Mouse (Mus musculus): ENCODE results near the gene Pmepa1. TPM values are rescaled to one million over a fixed set of nuclear protein-coding genes. Genes with fewer than 3 reads are reported as not detected.

The Pmepa1 gene
- polyA plus RNA-seq, 1 experiment from 2014 or later = 4.3 TPM

- Histone ChIP-seq H3K4me2 (replicated peaks; ENCODE audit: low read depth, low read length) (no peak overlapping the region), H3K4me3 (ENCODE audit: low read length) (no peak overlapping the region), H3K4me1 (ENCODE audit: insufficient read depth, low read length) (peaks cover 57% of the 10 kb centered on the region), H3K27ac (ENCODE audit: low read length) (peak overlapping the region; percentile 11), H3K9me3 (ENCODE audit: low read length) (no peaks in the 10 kb centered on the region), H3K36me3 (ENCODE audit: insufficient read depth, low read length) (peaks cover 7% of the 10 kb centered on the region), H3K27me3 (ENCODE audit: insufficient read depth, low read length) (no peaks in the 10 kb centered on the region), H3K9ac (replicated peaks; ENCODE audit: low read length) (no peak overlapping the region)
- peak; percentile 37 for ATAC-seq (ENCODE audit: low FRiP score, low TSS enrichment)
- 47% methylated on average over 8 of the region's 8 CpGs for WGBS
These were observed 40.6 kb downstream of the Pmepa1 start for GRCm38 (mm10) chr2:173235435-173236332.

- WGBS = 87% methylated on average over 8 of the region's 8 CpGs
- no peak overlapping the region for H3K4me3 ChIP-seq (ENCODE audit: low read length)
- H3K36me3 ChIP-seq (ENCODE audit: insufficient read depth, low read length) = peaks cover 11% of the 10 kb centered on the region
- no peak overlapping the region for H3K9ac ChIP-seq (replicated peaks; ENCODE audit: low read length)
- no peaks in the 10 kb centered on the region for H3K27me3 ChIP-seq (ENCODE audit: insufficient read depth, low read length)
- ATAC-seq (ENCODE audit: low FRiP score, low TSS enrichment) = no peak
- H3K4me1 ChIP-seq (ENCODE audit: insufficient read depth, low read length) = peaks cover 48% of the 10 kb centered on the region
- no peak overlapping the region for H3K27ac ChIP-seq (ENCODE audit: low read length)
- no peaks in the 10 kb centered on the region for H3K9me3 ChIP-seq (ENCODE audit: low read length)
- no peak overlapping the region for H3K4me2 ChIP-seq (replicated peaks; ENCODE audit: low read depth, low read length)
These were observed 43.6 kb downstream of the Pmepa1 start for GRCm38 (mm10) chr2:173232766-173233099.

GRCm38 (mm10) chr2:173232065-173232765 is 44.1 kb downstream of the Pmepa1 start:
- no peak overlapping the region for H3K27ac ChIP-seq (ENCODE audit: low read length)
- no peak for ATAC-seq (ENCODE audit: low FRiP score, low TSS enrichment)
- 74% methylated on average over 22 of the region's 22 CpGs for whole genome bisulfite sequencing
- peaks cover 43% of the 10 kb centered on the region for H3K4me1 ChIP-seq (ENCODE audit: insufficient read depth, low read length)
- H3K9me3 ChIP-seq (ENCODE audit: low read length) = no peaks in the 10 kb centered on the region
- H3K9ac ChIP-seq (replicated peaks; ENCODE audit: low read length) = no peak overlapping the region
- H3K36me3 ChIP-seq (ENCODE audit: insufficient read depth, low read length) = peaks cover 12% of the 10 kb centered on the region
- no peak overlapping the region for H3K4me2 ChIP-seq (replicated peaks; ENCODE audit: low read depth, low read length)
- no peaks in the 10 kb centered on the region for H3K27me3 ChIP-seq (ENCODE audit: insufficient read depth, low read length)
- no peak overlapping the region for H3K4me3 ChIP-seq (ENCODE audit: low read length)

- ATAC-seq (ENCODE audit: low FRiP score, low TSS enrichment) = peak; percentile 77
- Histone ChIP-seq H3K9me3 (ENCODE audit: low read length) (no peaks in the 10 kb centered on the region), H3K4me1 (ENCODE audit: insufficient read depth, low read length) (peaks cover 22% of the 10 kb centered on the region), H3K9ac (replicated peaks; ENCODE audit: low read length) (no peak overlapping the region), H3K36me3 (ENCODE audit: insufficient read depth, low read length) (peaks cover 19% of the 10 kb centered on the region), H3K27ac (ENCODE audit: low read length) (no peak overlapping the region), H3K27me3 (ENCODE audit: insufficient read depth, low read length) (no peaks in the 10 kb centered on the region), H3K4me2 (replicated peaks; ENCODE audit: low read depth, low read length) (peak overlapping the region; percentile 28; the same call in 1 of the 2 replicates), H3K4me3 (ENCODE audit: low read length) (no peak overlapping the region)
- 4% methylated on average over 10 of the region's 10 CpGs for WGBS
These were observed 46.6 kb downstream of the Pmepa1 start for GRCm38 (mm10) chr2:173229578-173230224.

GRCm38 (mm10) chr2:173228567-173228966 is 47.8 kb downstream of the Pmepa1 start:
- H3K4me1 ChIP-seq (ENCODE audit: insufficient read depth, low read length) = peaks cover 18% of the 10 kb centered on the region
- no peaks in the 10 kb centered on the region for H3K27me3 ChIP-seq (ENCODE audit: insufficient read depth, low read length)
- WGBS = 91% methylated on average over 8 of the region's 8 CpGs
- H3K9ac ChIP-seq (replicated peaks; ENCODE audit: low read length) = no peak overlapping the region
- no peak overlapping the region for H3K4me2 ChIP-seq (replicated peaks; ENCODE audit: low read depth, low read length)
- ATAC-seq (ENCODE audit: low FRiP score, low TSS enrichment) = no peak
- no peak overlapping the region for H3K27ac ChIP-seq (ENCODE audit: low read length)
- H3K4me3 ChIP-seq (ENCODE audit: low read length) = no peak overlapping the region
- no peaks in the 10 kb centered on the region for H3K9me3 ChIP-seq (ENCODE audit: low read length)
- H3K36me3 ChIP-seq (ENCODE audit: insufficient read depth, low read length) = peaks cover 19% of the 10 kb centered on the region

GRCm38 (mm10) chr2:173226792-173227191 is 49.5 kb downstream of the Pmepa1 start:
- H3K4me3 ChIP-seq (ENCODE audit: low read length) = no peak overlapping the region
- H3K4me1 ChIP-seq (ENCODE audit: insufficient read depth, low read length) = peaks cover 18% of the 10 kb centered on the region
- H3K4me2 ChIP-seq (replicated peaks; ENCODE audit: low read depth, low read length) = no peak overlapping the region
- peaks cover 16% of the 10 kb centered on the region; the same call in 1 of the 2 replicates for H3K36me3 ChIP-seq (ENCODE audit: insufficient read depth, low read length)
- H3K27me3 ChIP-seq (ENCODE audit: insufficient read depth, low read length) = no peaks in the 10 kb centered on the region
- no peak overlapping the region for H3K27ac ChIP-seq (ENCODE audit: low read length)
- H3K9me3 ChIP-seq (ENCODE audit: low read length) = no peaks in the 10 kb centered on the region
- WGBS = 86% methylated on average over 8 of the region's 8 CpGs
- no peak for ATAC-seq (ENCODE audit: low FRiP score, low TSS enrichment)
- no peak overlapping the region for H3K9ac ChIP-seq (replicated peaks; ENCODE audit: low read length)

GRCm38 (mm10) chr2:173225906-173226305 is 50.4 kb downstream of the Pmepa1 start:
- H3K4me1 ChIP-seq (ENCODE audit: insufficient read depth, low read length) = peaks cover 18% of the 10 kb centered on the region
- WGBS = 79% methylated on average over 7 of the region's 7 CpGs
- H3K9me3 ChIP-seq (ENCODE audit: low read length) = no peaks in the 10 kb centered on the region
- no peak overlapping the region for H3K4me2 ChIP-seq (replicated peaks; ENCODE audit: low read depth, low read length)
- H3K27me3 ChIP-seq (ENCODE audit: insufficient read depth, low read length) = no peaks in the 10 kb centered on the region
- H3K27ac ChIP-seq (ENCODE audit: low read length) = no peak overlapping the region
- H3K36me3 ChIP-seq (ENCODE audit: insufficient read depth, low read length) = peaks cover 12% of the 10 kb centered on the region; the same call in 1 of the 2 replicates
- no peak overlapping the region for H3K4me3 ChIP-seq (ENCODE audit: low read length)
- ATAC-seq (ENCODE audit: low FRiP score, low TSS enrichment) = no peak
- H3K9ac ChIP-seq (replicated peaks; ENCODE audit: low read length) = no peak overlapping the region

GRCm38 (mm10) chr2:173224832-173225231 is 51.5 kb downstream of the Pmepa1 start:
- WGBS = 59% methylated on average over 7 of the region's 7 CpGs
- no peak overlapping the region for H3K4me3 ChIP-seq (ENCODE audit: low read length)
- no peaks in the 10 kb centered on the region for H3K27me3 ChIP-seq (ENCODE audit: insufficient read depth, low read length)
- H3K27ac ChIP-seq (ENCODE audit: low read length) = no peak overlapping the region
- ATAC-seq (ENCODE audit: low FRiP score, low TSS enrichment) = no peak
- H3K4me1 ChIP-seq (ENCODE audit: insufficient read depth, low read length) = peaks cover 13% of the 10 kb centered on the region; the same call in 1 of the 2 replicates
- H3K9ac ChIP-seq (replicated peaks; ENCODE audit: low read length) = no peak overlapping the region
- H3K4me2 ChIP-seq (replicated peaks; ENCODE audit: low read depth, low read length) = no peak overlapping the region
- no peaks in the 10 kb centered on the region for H3K9me3 ChIP-seq (ENCODE audit: low read length)
- H3K36me3 ChIP-seq (ENCODE audit: insufficient read depth, low read length) = peaks cover 12% of the 10 kb centered on the region; the same call in 1 of the 2 replicates

- H3K4me2 ChIP-seq (replicated peaks; ENCODE audit: low read depth, low read length) = no peak overlapping the region
- H3K9me3 ChIP-seq (ENCODE audit: low read length) = no peaks in the 10 kb centered on the region
- ATAC-seq (ENCODE audit: low FRiP score, low TSS enrichment) = no peak
- H3K9ac ChIP-seq (replicated peaks; ENCODE audit: low read length) = no peak overlapping the region
- peaks cover 12% of the 10 kb centered on the region; the same call in 1 of the 2 replicates for H3K36me3 ChIP-seq (ENCODE audit: insufficient read depth, low read length)
- peaks cover 17% of the 10 kb centered on the region; the same call in 1 of the 2 replicates for H3K4me1 ChIP-seq (ENCODE audit: insufficient read depth, low read length)
- no peak overlapping the region for H3K4me3 ChIP-seq (ENCODE audit: low read length)
- no peak overlapping the region for H3K27ac ChIP-seq (ENCODE audit: low read length)
- 29% methylated on average over 3 of the region's 3 CpGs for WGBS
- H3K27me3 ChIP-seq (ENCODE audit: insufficient read depth, low read length) = no peaks in the 10 kb centered on the region
These were observed 52.2 kb downstream of the Pmepa1 start for GRCm38 (mm10) chr2:173224097-173224496.
